Mouse (Mus musculus): ENCODE measurements around the gene Rere.
A peak's percentile ranks its signal among the peaks of the same experiment; 100 is the strongest.

DNA sequence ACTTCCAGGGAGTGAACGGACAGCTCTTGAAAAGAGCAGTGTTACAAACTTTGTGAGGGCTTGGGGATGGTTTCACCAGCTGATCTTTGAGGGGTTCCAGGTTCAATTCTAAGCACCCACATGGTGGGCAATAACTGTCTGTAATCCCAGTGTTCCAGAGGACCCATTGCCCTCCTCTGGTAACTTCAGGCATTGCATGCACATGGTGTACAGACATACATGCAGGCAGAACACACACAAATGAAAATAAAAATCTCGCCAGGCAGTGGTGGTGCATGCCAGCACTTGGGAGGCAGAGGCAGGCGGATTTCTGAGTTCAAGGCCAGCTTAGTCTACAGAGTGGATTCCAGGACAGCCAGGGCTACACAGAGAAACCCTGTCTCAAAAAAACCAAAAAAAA lies 10.5 kb downstream of the Rere start:
- peak; percentile 38 for TF ChIP-seq CTCF (IDR thresholded peaks at IDR 0.05; ENCODE audit: low read depth)
- no peak for TF ChIP-seq EP300 (optimal IDR thresholded peaks at IDR 0.05)
